Mouse (Mus musculus) adrenal gland, postnatal 10 days (tissue): ENCODE data around the gene H2-DMb2. TPM values are rescaled to one million over a fixed set of nuclear protein-coding genes. Genes with fewer than 3 reads are reported as not detected.

Experiments used
- DNase-seq: peaks from one replicate; pipeline ENCODE4 v3.0.0; 2021; ENCODE audit warnings: mixed read lengths
- total RNA-seq, 2 experiments: library from RNA; stranded (reverse); gene quantifications; 2 replicates each; pipeline ENCODE4 v1.2.3; 2021

The H2-DMb2 gene
- total RNA-seq, 2 experiments from 2014 or later: 4.5 to 4.8 TPM

DNA sequence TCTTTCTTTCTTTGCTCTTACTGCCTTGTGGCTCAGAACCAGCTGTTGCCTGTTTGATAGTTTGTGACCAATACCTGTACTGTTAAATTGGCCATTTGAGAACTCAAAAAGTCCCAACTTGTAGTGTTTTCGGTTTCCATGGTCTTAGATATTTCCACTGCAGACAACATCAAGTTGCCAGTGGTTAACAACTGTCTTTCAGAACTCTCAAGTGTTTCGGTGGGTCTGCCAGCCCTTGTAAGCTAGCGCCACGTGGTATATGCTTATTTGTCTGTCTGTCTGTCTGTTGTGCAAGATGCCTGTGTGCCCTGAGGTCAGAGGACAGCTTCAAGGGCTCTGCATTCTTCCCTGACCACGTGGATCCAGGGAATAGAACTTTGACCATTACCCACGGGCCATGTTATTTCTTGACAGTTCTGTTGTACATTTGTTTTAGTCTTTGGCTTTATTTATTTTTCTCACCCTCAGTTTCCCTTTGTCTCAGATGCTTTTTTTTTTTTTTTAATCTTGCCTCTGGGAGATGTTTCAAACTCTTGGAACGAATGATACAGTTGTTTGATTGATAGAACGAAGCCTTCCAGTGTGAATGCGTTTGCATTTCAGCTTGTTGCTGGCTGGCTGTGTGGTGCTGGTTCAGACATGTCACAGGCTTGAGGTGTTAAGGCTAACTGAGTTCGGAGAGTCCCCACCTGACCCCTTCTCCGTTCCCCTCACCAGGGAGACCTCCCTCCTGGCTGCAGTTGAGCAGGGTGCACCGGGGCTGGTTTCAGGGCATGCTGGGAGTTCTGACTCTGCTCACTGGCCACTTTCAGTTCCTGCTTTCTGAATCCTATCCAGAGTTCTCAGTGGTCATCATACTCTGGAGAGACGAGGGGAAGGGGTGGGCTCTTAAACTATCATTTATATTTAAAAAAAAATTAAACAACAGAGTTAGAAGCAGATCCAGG is 37.1 kb downstream of the H2-DMb2 start:
- no peak for DNase-seq

GRCm38 (mm10) chr17:34183564-34184219 is 40.6 kb downstream of the H2-DMb2 start:
- DNase-seq: no peak

DNA sequence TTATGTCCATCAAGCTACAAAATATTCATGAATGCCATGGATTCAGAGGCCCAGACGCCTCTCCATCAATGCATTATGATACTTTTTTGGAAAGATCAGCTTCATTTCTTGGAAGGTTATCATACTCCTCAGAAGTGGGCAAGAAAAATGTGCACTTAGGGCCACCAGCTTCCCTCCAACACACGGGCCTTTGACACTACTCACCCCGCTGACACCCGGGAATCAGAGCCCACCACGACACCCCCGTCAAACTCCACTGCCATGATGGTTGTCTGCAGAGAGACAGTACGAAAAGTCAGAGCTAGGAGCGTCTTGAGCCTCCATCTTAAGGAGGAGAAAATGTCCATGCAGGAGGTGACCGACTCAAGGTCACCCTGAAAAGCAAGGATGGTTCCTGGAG is 42.4 kb downstream of the H2-DMb2 start:
- no peak for DNase-seq

DNA sequence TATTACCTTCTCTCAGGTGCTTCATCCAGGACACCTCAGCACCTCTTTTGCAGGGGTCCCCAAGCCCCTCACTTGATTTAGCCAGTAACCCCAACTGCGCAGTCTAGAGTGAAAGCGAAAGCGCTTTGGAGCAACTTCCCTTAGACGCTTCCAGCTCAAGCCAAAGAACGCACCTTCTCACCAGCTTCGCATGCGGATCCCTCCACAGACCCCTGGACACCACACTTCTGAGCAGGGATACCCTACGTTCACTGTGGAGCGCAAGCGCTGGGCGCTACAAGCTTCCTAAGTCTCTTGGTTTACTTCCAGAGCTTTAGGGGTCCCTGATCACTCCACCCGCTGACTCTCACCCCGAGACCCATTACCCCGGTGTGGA is 43.8 kb downstream of the H2-DMb2 start:
- no peak for DNase-seq

GRCm38 (mm10) chr17:34187261-34187916 is 44.3 kb downstream of the H2-DMb2 start, which contains the start of the genes Tap1 and Psmb9:
TSS of gene Tap1 (plus strand) at chr17:34187553.
TSS of gene Psmb9 (minus strand) at chr17:34187764.
- DNase-seq: peak; percentile 100

DNA sequence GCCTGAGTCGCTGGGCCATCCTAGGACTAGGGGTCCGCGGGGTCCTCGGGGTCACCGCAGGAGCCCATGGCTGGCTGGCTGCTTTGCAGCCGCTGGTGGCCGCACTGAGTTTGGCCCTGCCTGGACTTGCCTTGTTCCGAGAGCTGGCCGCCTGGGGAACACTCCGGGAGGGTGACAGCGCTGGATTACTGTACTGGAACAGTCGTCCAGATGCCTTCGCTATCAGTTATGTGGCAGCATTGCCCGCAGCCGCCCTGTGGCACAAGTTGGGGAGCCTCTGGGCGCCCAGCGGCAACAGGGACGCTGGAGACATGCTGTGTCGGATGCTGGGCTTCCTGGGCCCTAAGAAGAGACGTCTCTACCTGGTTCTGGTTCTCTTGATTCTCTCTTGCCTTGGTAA is 44.9 kb downstream of the H2-DMb2 start:
- peak; percentile 64 for DNase-seq

DNA sequence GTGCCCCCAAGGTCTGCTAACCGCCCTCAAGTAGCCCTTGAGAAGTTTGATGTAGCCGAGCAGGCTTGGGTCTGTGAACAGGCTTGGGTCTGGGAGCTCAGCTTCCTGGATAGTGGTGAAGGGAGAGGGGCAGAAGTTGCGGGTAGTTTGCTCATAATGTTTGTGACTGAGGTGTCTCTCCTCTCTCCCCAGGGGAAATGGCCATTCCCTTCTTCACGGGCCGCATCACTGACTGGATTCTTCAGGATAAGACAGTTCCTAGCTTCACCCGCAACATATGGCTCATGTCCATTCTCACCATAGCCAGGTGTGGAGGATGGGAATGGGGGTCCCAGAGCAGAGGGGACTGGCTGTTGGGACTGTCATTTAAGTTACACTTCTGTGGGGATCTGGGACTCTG is 45.9 kb downstream of the H2-DMb2 start:
- DNase-seq: no peak

- no peak for DNase-seq
Observed at GRCm38 (mm10) chr17:34192852-34193251, 49.7 kb downstream of the H2-DMb2 start.

DNA sequence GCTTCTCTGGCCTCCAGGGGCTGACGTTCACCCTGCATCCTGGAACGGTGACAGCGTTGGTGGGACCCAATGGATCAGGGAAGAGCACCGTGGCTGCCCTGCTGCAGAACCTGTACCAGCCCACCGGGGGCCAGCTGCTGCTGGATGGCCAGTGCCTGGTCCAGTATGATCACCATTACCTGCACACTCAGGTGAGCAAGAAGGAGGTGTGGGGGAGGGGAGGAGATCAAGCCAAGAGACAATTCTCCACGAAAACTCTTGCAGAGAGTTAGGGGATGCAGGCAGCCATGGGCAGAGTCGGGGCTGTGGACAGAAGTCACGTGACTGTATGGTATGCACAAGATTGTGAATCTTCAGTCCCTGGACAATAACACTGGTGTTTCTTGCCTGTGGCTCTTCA is 50.4 kb downstream of the H2-DMb2 start:
- DNase-seq: no peak

- DNase-seq: no peak
Observed at GRCm38 (mm10) chr17:34194723-34195122, 51.6 kb downstream of the H2-DMb2 start.

DNA sequence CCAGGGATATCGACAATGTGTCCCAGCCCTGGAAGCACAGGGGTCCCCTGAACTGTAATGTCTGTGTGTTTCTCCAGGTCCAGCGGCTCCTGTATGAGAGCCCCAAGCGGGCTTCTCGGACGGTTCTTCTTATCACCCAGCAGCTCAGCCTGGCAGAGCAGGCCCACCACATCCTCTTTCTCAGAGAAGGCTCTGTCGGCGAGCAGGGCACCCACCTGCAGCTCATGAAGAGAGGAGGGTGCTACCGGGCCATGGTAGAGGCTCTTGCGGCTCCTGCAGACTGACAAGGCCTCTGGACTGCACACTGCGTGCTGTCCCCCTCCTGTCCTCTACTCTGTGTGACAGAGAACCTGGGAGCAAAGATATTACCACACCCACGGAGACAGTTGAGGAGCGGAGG is 53.4 kb downstream of the H2-DMb2 start:
- DNase-seq: no peak

- peak; percentile 94 for DNase-seq
Observed at GRCm38 (mm10) chr17:34196941-34197894, 54.1 kb downstream of the H2-DMb2 start, which contains the start of gene Psmb8. TSS of gene Psmb8 (plus strand) at chr17:34197721.

- peak; percentile 73 for DNase-seq
Observed at GRCm38 (mm10) chr17:34197904-34198520, 54.9 kb downstream of the H2-DMb2 start.

- DNase-seq: no peak
Observed at GRCm38 (mm10) chr17:34198521-34198912, 55.4 kb downstream of the H2-DMb2 start.

DNA sequence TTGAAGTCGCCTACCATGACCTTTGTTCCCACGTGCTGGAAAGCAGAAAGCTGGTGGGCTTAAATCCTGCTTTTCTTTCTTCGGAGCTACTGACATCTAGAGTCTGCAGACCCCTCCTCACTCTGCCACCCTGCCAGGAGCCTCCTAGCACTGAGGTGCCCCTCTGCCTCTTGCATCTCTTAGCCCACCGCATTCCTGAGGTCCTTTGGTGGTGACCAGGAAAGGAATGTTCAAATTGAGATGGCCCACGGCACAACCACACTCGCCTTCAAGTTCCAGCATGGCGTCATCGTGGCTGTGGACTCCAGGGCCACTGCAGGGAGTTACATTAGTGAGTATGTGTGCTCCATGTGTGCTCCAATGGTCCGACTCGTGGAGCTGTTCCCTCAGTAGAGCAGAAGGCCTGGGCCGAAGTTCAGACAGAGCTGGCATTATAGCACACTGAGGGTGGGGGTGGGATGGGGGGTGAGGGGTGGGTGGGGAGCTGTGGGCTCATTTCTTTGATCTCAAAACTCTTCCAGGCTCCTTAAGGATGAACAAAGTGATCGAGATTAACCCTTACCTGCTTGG is 56.0 kb downstream of the H2-DMb2 start:
- DNase-seq: no peak

DNA sequence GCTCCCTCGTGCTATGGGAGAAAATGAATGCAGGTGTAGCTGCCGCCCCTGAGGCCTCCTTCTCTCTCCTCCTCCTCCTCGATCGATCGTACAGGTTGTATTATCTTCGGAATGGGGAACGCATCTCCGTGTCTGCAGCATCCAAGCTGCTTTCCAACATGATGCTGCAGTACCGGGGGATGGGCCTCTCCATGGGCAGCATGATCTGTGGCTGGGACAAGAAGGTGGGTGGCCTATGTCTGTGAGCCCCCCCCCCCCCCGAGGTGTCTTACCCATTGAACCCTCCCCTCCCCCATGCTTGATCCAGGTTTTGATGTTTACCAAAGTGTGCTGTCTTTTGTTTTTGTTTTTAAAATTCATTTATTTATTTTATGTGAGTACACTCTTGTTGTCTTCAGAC is 56.9 kb downstream of the H2-DMb2 start:
- DNase-seq: no peak

GRCm38 (mm10) chr17:34200772-34201505 is 57.8 kb downstream of the H2-DMb2 start:
- no peak for DNase-seq
